Mouse (Mus musculus): ENCODE data around the gene Memo1. TPM values are rescaled to one million over a fixed set of nuclear protein-coding genes. Genes with fewer than 3 reads are reported as not detected.
"Not testable (repeated sequence)": the region's sequence is repeated elsewhere in the genome, so short reads cannot be mapped to it uniquely, and the experiment has no call there.

Gene Memo1
- total RNA-seq, 2 experiments from 2014 or later: 53.7 to 54.6 TPM

DNA sequence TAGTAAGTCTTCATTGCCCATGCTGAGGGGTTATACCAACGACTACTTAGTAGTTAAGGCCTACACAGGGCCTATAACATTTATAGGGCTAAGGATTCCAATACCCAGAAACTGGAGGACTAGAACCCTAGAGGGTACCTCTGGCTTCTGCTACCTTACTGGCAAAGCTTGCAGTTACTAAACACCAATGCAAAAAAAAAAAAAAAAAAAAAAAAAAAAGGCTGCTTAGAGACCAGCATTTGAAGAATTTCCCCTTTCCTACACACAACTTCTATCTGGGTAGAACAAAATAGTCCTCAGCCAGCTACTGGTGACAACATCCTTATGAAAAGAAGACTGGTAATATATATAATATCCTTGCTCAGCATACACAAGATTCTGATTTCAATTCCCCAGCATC, 29.7 kb downstream of the Memo1 start:
- no peak for DNase-seq
- intact Hi-C loops (cut with DNase I): loop anchor here (2.0 kb wide), 1 partner anchor 21 kb away; no protein-coding TSS in a partner anchor

DNA sequence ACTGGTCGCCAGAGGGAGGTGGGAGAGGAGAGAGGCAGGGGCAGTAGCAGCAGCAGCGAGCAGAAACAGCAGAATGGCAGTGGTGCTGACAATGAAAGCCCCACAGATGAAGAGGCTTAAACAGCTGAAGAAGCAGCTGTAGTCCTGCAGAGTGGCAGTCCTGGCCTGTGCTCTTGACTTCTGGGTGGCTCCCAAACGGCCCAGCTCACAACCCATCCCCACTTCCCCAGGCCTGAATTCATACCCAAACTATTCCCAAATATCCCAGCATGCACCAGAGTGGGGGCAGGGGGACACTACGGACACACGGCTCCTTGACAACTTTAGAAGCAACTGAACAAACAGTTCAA, 30.2 kb downstream of the Memo1 start:
- no peak for DNase-seq
- intact Hi-C loops (cut with DNase I): no loop called here

GRCm38 (mm10) chr17:74264333-74265155, 30.8 kb downstream of the Memo1 start:
- DNase-seq: peak; percentile 29 to 37

DNA sequence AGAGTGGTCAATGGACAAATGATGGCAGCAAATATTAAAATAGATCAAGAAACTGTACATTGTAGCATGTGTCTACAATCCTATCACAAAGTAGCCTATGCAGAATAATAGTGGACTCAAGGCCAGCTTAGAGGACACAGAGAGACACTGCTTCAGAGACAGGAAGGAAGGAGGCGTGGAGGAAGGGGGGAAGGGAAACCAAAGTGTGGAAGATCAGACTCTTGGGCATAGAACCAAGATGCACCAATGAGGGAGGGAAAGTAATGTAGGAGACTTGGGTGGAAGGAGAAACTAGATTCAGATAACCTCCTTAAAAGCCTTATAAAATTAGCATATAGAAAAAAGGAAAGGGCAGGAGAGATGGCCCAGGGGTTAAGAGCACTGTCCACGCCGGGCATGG, 32.9 kb downstream of the Memo1 start:
- no peak for DNase-seq
- intact Hi-C loops (cut with DNase I): no loop called here

More at GRCm38 (mm10) chr17:74264333-74265155, 30.8 kb downstream of the Memo1 start:
- intact Hi-C loops (cut with DNase I): no loop called here

DNA sequence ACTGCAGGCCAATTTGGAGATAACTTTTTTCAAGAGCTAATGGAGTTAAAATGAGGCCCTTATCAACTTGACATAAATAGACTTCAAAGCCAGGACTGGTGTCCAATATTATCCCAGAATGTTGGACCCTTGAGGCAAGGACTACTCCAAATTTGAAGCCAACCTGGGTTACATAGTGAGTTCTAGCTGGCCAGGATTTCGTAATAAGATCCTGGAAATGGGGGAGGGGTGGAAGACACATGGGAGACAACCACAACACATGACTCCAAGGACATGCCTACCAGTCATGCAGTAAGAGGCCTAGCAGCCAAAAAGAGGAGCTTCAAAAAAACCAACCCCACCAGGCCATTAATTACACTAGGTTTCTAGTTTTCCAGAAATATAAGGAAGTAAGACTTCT, 50.0 kb downstream of the Memo1 start:
- intact Hi-C loops (cut with DNase I): loop anchor here (2.0 kb wide), 1 partner anchor 22 kb away; no protein-coding TSS in a partner anchor
- DNase-seq: peak in 1 of 2 experiments; percentile 9

- DNase-seq: no peak
- intact Hi-C loops (cut with DNase I): no loop called here
These were observed 52.5 kb downstream of the Memo1 start for GRCm38 (mm10) chr17:74242788-74243187.

- no peak for DNase-seq
- intact Hi-C loops (cut with DNase I): no loop called here
These were observed 55.0 kb downstream of the Memo1 start for GRCm38 (mm10) chr17:74240322-74240721.

DNA sequence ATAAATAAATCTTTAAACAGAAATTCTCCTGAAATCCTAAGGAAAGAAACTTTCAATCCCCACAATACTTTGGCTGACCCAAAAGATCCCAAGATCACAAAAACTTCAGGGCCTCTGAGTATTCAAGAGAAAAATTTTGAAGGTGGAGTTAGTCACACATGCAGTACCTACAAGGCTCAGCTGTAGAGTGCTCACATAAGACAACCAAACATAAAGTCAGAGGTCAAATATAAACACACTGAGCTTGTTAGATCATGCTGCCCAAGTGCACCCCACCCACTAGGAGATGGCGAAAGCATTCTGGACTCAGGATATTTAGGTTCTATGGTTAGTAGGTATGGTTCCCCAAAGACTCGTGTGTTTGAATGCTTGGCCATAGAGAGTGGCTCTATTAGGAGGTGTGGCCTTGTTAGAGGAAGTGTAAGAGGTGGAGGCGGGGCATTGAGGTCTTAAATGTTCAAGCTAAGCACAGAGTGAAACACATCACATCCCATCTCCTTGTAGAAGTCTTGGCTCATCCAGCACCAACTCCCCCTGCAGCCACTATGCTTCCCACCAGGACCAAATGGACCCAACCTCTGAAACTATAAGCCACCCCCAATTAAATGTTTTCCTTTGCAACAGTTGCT, 67.1 kb downstream of the Memo1 start:
- no peak for DNase-seq
- intact Hi-C loops (cut with DNase I): no loop called here

GRCm38 (mm10) chr17:74217304-74217703, 78.0 kb downstream of the Memo1 start:
- DNase-seq: no peak
- intact Hi-C loops (cut with DNase I): no loop called here

DNA sequence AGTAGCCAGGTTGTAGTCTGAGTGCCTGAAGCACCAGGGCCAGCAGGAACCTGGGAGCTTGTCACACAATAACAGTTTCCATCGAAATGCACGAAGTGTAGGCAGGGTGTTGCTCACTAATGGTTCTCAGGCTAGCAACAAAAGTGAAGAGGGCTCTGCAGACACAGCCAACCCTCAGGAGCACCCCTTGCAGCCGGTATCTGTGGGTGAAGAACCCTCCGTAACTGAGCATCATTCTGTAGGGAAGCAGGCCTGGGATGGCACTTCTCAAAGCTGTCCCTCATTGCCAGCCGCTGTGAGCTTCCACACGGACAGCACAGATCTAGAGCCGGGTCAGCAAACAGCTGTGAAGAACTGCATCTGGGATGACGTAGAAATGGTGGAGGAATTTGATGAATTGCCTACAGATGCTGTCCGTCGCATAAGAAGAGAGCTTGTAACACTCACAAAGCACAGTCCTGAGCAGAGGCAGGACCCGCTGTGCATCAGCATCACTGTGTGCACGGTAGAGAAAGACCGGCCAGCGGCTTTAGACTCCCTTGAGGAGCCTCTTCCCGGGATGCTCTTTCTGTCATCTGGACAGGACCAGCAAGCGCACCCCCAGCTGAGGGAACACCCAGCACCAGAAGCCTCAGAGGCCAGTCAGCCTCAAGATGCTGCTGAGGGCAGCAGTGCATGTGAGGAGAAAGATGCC, 82.3 kb downstream of the Memo1 start:
- intact Hi-C loops (cut with DNase I); DNase-seq: not testable (repeated sequence)

GRCm38 (mm10) chr17:74209143-74209908, 86.0 kb downstream of the Memo1 start:
- intact Hi-C loops (cut with DNase I): no loop called here
- DNase-seq: no peak

DNA sequence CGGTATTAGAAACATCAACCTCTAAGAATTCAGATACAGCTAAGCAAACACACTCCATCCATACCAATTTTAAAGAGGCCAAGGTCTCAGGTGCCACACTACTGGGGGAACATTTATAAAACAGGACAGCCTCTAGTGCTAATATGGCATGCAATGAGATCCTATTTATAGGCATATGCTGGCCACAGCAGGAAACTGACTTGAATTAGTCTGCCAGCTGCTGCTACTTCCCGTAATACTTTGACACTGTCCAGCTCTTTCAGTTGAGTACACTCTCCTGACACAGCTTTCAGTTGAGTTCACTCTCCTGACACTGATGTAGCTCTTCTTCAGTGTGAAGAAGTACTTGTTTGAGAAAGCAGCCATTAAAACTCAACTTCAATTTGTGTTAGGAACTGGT, 99.4 kb downstream of the Memo1 start:
- intact Hi-C loops (cut with DNase I): loop anchor here (5.0 to 10.0 kb wide), 2 partner anchors 96 to 171 kb away; no protein-coding TSS in a partner anchor
- DNase-seq: no peak

DNA sequence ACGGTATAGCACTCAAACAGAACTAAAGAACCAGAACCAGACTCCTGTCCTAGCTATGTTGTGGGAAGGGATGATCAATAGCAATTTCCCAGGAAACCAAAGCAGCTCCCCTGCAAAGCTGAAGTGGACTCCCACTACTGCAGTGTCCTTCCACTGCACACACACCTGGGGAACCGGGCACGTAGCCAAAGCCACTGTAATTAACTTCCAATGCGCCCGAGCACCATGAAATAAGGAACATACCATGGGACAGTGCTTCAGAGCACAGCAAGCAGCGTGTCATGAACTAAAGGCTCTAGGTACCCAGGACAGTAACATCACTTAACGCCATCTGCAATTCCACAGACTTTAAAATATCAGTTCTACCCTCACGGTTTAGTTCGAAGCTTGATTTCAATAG, 100.6 kb downstream of the Memo1 start:
- intact Hi-C loops (cut with DNase I): loop anchor here (5.0 to 10.0 kb wide), 2 partner anchors 98 to 170 kb away; no protein-coding TSS in a partner anchor
- no peak for DNase-seq

GRCm38 (mm10) chr17:74193463-74193862, 101.9 kb downstream of the Memo1 start:
- intact Hi-C loops (cut with DNase I): loop anchor here (10.0 kb wide), 1 partner anchor 169 kb away; no protein-coding TSS in a partner anchor
- no peak for DNase-seq

DNA sequence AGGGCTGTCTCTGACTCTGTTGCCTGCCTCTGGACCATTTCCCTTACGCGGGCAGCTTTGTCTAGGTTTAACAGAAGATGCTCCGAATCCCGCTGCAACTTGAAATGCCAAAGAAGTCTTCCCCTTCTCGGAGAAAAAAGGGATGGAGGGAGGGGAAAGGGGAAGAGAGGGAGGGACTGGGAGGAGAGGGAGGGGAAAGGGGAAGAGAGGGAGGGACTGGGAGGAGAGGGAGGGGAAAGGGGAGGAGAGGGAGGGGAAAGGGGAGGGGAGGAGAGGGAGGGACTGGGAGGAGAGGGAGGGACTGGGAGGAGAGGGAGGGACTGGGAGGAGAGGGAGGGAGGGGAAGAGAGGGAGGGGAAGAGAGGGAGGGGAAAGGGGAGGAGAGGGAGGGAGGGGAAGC, 103.9 kb downstream of the Memo1 start:
- intact Hi-C loops (cut with DNase I): loop anchor here (10.0 kb wide), 1 partner anchor 167 kb away; no protein-coding TSS in a partner anchor
- no peak for DNase-seq

GRCm38 (mm10) chr17:74186197-74186596, 109.1 kb downstream of the Memo1 start:
- intact Hi-C loops (cut with DNase I): no loop called here
- DNase-seq: no peak

DNA sequence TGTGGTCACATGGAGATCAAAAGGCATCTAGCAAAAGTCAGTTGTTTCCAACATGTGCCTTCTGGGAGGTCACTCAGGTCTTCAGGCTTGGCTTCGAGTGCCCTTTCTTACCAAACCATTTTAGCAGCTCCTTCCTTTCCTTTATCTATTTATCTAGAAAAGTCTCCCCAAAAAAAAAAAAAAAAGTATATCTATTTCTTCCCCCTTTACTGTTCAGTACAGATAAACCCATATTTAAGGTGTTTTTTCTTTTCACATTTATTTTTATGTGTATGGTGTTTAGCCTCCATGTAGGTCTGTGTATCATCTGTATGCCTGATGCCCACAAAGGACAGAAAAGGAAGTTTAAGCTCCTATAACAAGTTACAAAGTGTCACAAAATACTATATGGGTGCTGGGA, 110.6 kb downstream of the Memo1 start:
- intact Hi-C loops (cut with DNase I): no loop called here
- no peak for DNase-seq

DNA sequence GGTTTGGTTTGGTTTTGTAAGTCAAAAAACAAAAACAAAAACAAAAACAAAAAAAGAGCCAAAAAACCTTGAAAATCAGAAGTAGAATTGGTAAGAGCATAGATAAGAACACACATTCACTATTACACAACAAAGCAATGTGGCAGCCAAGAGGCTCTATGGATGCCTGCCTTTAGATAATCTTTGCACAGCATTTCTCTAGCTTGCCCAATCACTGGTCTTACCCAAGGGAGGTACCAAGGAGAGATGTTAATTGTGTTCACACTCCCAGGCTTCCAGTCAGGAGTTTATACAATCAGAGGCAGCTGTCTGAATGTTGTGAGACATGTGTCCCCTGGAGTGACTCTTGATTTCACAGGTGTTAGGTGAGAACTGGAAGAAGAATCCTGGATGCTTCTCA, 114.4 kb downstream of the Memo1 start:
- intact Hi-C loops (cut with DNase I): no loop called here
- DNase-seq: no peak

DNA sequence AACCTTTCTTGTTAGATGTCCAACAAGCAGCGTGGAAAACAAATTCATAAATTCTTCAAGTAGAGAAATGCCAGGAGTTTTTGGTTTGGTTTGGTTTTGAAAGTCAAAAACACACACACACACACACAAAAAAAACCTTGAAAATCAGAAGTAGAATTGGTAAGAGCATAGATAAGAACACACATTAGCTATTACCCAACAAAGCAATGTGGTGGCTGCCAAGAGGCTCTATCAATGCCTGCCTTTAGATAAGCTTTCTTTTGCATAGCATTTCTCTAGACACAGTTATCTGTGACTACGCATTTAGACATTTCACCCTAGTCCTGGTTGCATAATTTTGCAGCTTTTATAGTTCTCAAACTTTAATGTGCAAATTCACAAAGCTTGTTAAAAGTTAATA, 115.7 kb downstream of the Memo1 start:
- DNase-seq; intact Hi-C loops (cut with DNase I): not testable (repeated sequence)

DNA sequence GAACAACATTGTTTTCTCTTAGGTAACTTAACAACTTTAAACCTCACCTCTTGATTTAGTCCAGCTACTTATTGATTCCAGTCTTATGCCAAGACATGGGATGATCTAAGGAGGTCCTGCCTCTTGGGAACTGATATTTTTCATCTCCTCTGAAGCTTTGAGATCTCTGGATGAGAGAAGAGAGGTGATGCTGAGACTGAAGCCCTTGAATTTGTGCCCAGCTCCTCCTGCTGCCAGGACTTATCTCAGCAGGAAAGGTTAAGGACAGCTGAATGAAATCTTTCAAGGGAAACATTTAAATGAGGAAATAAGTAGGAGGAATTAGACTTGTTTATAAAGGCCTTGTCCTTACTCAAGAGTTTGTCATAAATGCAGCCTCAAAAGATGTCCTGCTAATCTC, 121.6 kb downstream of the Memo1 start:
- intact Hi-C loops (cut with DNase I): no loop called here
- DNase-seq: no peak

All from gastrocnemius, postnatal 36 days (tissue).